Mouse (Mus musculus) left cerebral cortex, postnatal 36 days (tissue): ENCODE data around the gene Olfml1. TPM values are rescaled to one million over a fixed set of nuclear protein-coding genes. Genes with fewer than 3 reads are reported as not detected.

ENCODE experiments used
- DNase-seq, 2 experiments: peaks; one replicate each; pipeline ENCODE4 v3.0.0; 2021 to 2022; ENCODE audit warnings: low spot score in 2 of 2, mixed read lengths in 1 of 2
- intact Hi-C: fragments of 180-260 bp; cut with DNase I; formaldehyde crosslinking; loops from one replicate; pipeline ENCODE4 v1.15.1; 2025
- total RNA-seq, 2 experiments: library from RNA; stranded (reverse); gene quantifications; 2 replicates each; pipeline ENCODE4 v1.2.3; 2021

The Olfml1 gene
- 10 to 100 TPM in 1 of 2 experiments, 1 to 10 TPM in 1; 9.2 to 11.2 TPM for total RNA-seq

DNA sequence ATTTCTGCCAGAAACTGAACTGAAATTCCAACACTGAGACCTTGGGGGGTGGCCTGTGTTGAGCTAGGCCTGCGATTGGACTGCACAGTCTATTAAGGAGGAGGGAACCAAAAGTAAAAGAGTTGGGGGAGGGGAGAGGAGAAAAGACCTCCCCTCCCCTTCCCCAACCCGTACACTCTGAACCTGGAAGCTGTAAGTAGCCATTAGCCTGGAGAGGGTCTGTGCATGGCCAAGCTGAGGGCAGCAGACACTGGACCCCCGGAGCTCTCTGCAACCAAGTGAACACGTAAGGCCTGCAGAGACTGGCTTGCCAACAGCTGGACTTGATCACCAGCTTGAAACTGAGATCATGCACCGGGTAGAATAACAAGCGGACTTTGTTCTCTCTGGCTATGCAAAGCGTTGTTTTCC lies at the start of gene Olfml1:
Gene Olfml1, plus strand, starts transcription at position 186 of the 411 bp plus-strand sequence.
- DNase-seq: peak; percentile 4 to 7
- intact Hi-C loops: no loop called here

DNA sequence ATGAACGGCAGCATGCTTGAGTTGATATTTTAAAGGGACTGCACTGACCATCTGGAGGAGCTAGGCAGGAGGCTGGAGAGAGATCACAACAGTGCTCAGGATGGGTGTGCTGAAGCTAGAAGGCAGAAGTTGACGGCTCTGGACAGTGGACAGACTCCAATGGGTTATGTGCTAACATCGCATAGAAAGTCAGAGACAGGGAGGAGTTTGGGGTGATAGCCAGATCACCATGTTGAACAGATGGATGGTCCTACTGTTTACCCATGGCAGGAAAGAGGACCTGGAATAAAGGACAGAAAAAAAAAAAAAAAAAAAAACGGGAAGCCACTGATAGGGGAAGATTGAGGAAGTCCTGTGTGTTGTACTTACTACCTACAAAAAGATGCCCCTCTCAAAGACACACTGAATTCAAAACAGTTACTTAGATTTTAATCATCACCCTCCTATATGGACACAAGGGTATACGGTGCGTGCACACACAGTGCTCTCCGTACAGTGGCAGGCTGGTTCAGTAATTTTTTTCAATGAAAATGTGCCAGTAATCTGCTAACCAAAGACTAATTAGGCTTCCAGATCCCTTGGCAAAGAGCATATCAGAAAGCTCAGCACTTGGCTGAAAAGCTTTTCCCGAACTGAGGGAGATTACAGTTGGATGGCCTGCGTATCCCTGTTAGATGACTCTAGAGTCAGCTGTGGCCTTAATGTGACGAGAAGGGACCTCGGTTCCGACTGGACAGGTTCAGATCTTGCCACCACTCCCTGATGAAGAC lies 47.8 kb upstream of the Olfml1 start:
- intact Hi-C loops: no loop called here
- no peak for DNase-seq

DNA sequence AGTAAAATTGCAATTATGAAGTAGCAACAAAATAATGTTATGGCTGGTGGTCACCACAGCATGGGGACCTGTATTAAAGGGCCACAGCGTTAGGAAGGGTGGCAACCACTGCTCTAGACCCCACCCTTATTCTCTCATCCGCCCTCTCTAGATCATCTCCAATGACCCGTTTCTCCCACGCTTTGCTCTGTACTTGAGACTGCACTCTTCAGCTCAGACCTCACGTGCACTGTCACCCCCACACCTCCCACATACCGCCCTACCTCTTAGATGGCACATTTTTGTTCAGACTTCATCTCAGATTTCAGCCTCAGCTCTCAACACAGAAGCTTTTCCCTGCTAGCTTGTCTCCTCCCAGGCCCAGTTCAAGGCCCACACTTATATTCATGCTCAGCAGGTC lies 45.8 kb upstream of the Olfml1 start:
- intact Hi-C loops: no loop called here
- DNase-seq: no peak

DNA sequence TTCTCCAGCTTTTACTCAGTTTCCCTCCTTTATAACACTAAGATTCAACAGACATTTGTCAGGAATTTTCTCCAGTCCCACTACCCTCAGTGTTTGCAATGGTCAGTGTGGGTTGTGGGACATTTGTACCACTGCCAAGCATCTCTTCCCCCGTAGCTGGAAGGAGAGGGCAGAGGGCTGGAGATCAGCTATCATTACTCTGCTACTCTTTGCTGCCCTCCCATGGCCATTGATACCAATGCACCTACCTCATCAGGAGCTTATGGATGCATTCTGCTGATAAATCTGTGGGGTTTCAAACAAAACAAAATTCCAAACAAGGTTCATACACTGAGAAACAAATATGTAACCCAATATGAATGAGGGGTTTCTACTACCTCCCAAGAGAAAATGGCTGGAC lies 40.9 kb upstream of the Olfml1 start:
- intact Hi-C loops: loop anchor here (5.0 kb wide), 1 partner anchor 289 kb away; no protein-coding TSS in a partner anchor
- DNase-seq: peak; percentile 10 to 22

DNA sequence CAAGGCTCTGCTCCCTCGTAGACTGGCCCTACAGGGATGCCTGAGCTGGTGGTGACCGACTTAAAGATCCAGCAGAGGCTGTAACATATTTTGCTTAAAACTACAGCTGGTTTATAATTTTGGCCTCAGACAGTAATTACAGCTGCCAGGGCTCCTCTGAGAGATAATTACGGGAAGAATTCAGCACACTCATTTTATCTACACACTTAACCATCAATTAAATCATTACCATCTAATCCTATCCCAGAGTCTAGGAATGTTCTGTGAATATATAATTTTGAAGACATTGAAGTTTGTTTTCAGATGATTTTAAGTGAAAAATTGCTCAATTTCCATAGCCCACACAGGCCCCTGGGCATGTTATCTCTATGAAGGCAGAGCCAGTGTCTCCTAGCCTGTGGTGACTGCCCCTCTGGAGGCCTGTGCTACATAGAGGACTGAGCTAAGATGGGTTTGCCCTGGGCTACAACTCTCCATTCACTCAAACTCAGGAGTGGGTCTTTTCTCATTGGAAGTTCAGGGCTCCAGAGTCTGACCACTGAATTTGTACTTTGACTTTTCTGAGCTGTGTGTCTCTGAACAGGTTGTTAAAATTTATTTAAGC lies 39.0 kb upstream of the Olfml1 start:
- intact Hi-C loops: loop anchor here (5.0 kb wide), 1 partner anchor 291 kb away; no protein-coding TSS in a partner anchor
- no peak for DNase-seq

DNA sequence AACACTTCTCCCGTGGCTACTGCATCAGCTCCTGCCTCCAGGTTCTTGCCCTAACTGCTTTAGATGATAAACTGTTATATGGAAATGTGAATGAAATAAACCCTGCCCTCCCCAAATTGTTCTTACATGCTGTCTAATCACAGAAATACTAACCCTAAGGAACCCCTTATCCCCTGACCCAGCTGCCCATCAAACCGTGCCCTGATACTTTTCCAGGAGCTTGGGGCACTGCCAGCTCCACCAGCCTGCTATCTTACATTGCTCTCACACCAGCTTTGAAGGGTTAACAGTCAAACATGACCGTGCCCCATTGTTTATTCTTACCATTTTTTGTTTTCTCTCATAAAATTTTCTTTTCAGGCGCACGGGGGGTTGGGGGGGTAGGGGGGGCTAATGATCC lies 37.9 kb upstream of the Olfml1 start:
- intact Hi-C loops: loop anchor here (5.0 kb wide), 1 partner anchor 292 kb away; no protein-coding TSS in a partner anchor
- no peak for DNase-seq

DNA sequence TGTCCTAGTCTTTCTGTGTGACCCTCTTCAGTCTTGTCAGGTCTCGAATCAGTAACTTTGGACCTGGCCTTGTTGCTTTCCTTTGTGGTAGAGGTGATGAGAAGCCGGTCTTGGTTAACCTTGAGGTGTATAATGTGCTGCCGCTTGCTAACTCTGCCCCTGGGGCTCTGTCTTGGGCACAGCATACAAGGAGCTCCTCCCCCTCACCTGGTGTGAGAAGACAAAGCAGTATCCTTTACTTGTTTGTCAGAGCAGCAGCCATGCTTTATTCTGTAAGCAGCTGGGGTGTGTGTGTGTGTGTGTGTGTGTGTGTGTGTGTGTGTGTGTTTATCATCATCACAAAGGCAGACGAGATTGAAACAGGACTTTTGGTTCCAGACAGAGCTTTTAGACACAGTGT lies 31.9 kb upstream of the Olfml1 start:
- intact Hi-C loops: no loop called here
- DNase-seq: no peak

DNA sequence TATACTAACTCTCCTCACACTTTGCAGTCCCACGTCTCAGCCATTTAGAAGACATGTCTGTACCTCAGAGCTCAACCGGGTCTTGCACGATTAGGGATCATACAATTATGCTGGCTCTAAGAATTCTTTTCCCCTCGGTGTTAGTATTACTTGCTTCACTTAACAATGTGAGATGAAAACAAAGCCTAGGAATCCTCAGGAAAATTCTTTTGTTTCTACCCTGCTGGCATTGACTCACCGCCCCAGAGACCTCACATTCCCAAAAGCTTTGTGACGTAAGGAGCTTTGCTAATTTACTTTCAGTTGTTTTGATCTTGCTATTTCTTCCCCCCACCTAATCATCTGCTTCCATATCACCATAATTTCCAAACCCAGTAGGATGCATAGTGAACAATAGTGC lies 30.7 kb upstream of the Olfml1 start:
- DNase-seq: no peak
- intact Hi-C loops: no loop called here

DNA sequence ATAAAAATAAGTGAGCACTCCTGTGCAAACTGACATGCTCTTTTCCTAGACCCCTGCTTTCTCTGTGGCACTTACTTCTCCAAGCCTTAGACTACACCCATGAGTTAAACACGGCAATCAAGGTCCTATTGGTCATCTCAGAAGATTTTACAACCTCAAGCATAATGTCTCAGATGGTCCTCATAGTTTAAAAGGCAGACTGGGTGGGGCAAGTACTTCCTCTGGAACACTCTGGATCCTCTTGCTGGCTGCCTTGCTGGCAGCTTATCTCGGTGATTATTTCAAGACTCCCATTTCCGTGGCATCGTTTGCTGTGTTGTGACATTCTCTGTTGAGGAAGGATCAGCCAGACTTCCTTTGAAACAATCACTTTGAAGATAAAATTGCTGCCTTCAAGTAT lies 27.2 kb upstream of the Olfml1 start:
- DNase-seq: no peak
- intact Hi-C loops: no loop called here

DNA sequence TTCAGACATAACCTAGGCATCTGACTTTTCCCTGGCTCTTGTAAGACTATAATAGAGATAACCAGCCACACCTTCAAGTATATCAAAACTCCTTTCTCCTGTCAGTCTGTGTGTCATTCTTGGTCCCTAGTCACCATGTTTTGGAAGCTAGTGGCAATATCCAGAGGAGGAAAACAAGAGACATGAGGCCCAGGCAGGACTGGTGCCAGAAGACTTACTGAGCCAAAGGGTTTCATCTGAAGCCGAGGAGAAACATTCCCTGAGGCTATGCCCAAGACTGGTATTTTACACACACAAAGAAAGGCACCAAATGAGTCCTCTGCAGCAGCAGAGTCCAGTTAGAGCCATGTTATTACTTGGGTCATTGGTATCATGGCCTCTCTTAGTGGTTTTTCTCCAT lies 22.2 kb upstream of the Olfml1 start:
- intact Hi-C loops: no loop called here
- DNase-seq: no peak

DNA sequence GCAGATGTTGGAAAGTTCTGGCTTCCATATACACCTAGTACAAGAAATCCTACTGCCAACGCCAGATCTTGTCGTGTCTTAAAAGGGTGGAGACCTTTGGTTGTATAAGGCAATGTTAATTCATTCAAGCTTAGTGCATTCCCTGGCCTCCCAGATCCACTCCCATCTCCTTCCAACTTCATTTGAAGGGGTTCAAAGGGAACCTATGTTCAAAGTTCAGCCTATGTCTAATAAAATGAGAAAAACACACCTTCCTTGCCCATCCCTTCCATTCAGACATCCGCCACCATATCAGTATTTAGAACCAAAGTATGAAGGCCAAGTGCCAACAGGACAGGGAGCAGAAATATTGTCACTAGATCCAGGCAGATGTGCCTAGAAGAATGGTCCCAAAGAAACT lies 19.4 kb upstream of the Olfml1 start:
- intact Hi-C loops: no loop called here
- no peak for DNase-seq

DNA sequence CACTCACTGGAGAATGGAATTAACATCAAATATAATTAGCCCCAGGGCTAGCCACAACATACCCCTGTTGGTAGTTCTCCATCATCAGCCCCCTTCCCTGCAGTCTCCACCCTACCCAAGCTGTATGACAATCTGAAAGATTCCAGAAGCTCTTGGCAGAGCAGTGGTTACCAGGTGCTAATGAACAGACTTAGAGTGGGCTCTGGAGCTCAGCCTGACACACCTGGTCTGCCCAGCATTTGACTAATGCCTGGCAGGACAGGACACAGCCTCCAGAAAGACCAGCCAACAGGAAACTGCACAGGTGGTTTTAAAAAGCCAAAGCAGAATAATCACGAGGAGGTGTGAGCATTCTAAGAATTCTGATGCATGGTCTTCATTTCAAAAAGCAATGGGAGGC lies 13.8 kb upstream of the Olfml1 start:
- intact Hi-C loops: no loop called here
- no peak for DNase-seq

DNA sequence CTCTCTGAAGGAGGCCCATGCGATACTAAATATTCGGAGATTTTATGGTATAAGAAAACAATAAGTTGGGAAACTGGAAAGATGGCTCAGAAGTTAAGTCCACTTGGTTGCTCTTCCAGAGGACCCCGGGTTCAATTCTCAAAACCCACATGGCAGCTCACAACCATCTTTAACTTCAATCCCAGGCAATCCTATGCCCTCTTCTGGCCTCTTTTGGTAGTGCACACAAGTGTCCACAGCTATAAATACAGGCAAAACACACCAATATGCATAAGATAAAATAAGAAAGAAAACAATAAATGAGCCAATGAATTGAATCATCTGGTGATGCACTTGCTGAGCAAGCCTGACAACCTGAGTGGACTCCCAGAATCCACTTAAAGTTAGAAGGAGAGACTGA lies 11.3 kb upstream of the Olfml1 start:
- intact Hi-C loops: no loop called here
- no peak for DNase-seq

DNA sequence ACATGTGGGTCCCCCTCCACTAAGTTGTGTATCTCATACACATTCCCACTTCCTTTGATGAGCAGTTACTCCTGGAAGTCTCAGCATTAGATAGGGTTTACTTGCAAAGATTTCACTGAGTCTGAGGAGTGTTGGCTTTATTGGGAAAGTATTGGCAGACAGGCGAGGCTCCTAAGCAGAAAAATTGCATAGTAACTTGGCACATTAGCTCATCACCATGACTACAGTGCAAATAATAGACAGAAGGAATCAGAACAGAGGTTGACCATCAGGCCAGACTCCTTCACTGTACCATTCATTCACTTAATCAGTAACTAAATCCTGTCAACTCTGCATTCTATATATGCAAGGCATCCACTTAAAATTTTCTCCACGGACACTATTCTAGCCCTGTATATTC lies 6.6 kb upstream of the Olfml1 start:
- intact Hi-C loops: no loop called here
- no peak for DNase-seq

DNA sequence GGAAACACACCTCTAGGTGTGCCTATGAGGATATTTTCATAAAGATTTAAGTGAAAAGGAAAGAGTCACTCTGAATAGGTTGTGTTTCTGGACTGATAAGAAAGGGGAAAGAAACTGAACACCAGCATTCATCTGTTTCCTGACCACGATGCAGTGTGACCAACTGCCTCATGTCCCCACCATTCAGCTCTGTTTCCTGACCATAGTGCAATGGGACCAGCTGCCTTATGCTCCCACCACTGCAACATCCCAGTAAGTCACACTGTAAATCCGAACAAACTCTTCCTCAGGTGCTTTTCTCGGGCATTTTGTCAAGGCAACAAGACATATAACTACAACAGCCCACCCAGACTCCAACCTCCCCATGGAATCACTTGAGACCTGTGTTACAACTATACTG lies 5.7 kb upstream of the Olfml1 start:
- intact Hi-C loops: no loop called here
- DNase-seq: no peak

DNA sequence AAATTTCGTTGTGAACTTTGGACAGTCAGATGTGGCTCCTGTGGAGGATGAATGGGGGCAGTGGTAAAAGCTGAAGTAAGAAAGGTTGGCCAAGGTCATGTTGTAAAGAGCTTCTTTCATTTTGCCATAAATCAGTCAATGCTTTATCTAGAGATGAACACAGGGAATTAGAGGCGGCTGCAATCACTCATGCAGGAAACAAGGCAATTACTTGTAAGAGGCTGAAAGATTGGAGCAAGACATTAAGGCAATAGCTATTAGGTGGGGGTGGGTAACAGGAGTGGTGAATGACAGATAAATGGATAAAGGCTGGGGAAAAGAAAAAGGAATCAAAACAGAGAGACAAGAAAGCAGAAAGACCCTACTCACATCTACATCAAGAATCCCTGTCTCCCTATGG lies 3.5 kb upstream of the Olfml1 start:
- no peak for DNase-seq
- intact Hi-C loops: no loop called here

DNA sequence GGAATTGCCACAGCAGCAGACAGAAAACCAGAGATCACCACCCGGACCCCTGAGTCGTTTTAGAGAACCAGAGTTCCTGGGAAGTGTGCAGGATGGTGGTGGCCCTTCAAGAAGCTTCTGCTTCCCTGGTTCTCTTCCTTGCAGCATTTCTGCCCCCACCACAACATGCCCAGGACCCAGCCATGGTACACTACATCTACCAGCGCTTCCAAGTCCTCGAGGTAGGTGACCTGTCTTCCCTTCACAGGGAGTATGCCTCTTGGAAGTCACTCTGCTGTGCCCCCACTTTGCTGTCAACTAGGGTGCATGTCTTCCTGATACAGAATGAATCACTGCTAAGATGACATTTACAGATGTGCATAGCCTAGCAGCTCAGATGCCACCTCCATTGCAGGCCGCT lies 428 bp downstream of the Olfml1 start:
- intact Hi-C loops: no loop called here
- DNase-seq: no peak

DNA sequence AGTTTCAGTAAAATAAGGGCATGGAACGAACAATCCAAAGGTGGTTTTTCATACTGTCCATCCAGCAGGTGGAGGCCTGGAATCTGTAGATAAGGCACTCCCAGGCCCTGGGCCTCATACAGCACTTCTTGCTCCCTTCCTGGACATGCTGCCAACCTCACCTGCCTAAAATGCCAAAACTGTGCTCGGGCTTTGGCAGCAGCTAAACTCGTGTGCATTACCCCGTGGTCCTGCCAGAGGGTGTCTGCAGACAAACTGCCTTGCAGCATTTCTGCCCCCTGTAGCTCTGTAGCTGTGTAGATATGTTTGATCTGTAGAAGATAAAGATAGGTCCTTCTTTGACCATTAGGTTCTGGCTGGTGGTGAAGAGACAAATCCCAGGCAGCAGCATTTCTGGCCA lies 1.7 kb downstream of the Olfml1 start:
- intact Hi-C loops: no loop called here
- DNase-seq: no peak

DNA sequence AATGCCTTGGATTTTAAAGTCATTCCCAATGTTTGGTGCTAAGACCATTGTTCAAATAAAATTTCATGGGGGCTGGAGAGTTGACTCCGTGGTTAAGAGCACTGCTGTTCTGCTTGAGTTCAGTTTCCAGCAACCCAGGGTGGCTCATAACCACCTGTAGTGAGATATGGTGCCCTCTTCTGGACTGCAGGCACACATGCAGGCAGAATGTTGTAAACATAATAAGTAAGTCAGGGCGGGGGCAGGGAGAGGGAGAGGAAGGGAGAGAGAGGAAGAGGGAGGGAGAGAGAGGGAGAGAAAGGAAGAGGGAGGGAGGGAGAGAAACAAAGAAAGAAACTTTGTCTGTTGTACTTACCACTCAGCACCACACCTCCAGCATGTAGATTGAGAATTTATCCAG lies 6.6 kb downstream of the Olfml1 start:
- DNase-seq: no peak

DNA sequence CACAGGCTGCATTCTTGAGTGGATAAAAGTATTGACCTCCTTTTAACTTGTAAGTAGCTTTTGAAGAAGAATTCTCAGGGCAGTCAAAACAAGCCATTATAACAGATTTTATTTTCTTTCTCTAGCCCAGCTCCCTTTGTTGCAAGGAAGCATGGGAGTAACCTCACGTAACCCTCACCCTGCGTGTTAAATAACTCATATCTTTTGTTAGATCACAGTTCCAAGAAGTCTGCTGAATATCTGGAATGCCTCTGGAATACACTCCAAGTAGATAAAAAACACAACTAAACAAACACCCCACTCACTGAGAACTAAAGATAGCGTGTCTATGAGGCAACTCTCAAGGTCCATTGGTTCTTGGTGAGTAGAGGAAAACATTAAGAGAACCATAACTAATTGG lies 7.0 kb downstream of the Olfml1 start:
- intact Hi-C loops: no loop called here
- no peak for DNase-seq

More for the DNA sequence above, 6.6 kb downstream of the Olfml1 start:
- intact Hi-C loops: no loop called here

DNA sequence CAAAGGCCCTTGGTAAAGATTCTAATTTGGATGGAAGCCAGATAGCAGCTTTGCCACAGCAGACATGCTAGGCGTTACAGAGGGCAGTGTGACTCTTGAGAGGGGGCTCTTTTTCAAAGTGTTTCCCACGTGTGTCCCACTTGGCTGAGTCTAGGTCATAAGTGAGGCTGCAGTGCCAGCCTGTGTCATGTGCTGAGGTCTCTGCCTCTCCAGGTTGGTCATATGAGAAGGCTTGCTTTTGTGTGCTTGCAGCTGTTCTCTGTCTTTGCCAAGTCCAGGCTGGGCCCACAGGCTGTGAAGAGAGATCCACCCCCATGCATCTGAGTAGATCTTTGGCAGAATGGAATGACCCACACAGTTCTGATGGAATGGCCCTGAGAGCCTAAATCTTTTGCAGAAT lies 25.4 kb downstream of the Olfml1 start:
- intact Hi-C loops: no loop called here
- peak; percentile 10 to 18 for DNase-seq
